Mouse (Mus musculus) fat pad, adult 2 months (tissue): ENCODE measurements around the gene Nelfcd.

Experiments used
- DNase-seq: peaks from one replicate; pipeline ENCODE4 v3.0.0-alpha.2; 2011; ENCODE audit warnings: low read depth, low spot score; ENCODE audit errors: extremely low read depth

Nelfcd gene

GRCm38 (mm10) chr2:174472407-174472806 is 56.8 kb downstream of the Nelfcd start:
- DNase-seq = no peak

DNA sequence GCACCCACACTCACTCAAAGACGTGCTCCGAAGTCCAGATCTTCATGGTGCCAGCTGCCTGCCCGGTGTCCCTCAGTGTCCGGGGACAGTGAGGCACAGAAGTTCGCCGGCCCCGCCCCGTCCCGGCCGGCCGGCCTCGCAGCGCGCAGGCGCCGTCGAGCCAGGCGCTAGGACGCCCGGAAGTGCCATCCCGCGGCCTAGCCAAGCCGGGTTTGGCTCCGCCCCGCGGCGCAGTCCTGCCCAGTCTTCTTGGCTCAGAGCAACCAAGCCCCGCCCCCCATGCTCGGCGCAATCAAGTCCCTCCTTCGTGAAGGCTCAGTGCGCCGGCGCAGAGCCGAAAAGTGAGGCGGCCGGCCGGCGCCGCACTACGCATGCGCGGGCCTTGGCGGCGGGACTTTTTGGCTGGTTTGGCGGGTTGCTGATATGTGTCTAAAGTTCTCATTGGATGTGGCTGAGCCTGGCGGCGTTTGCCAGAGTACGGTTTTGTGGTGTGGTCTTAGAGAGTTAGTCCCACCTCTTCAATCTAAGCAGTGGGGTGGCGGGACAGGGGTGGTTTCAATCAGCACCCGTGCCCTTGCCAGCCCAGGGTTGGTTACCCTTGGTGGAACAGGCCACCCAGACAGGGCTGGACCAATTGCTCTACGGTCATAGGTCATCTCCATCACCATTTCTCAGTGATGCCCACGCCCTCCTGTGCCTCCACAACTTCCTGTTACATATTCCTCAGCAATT is 57.4 kb downstream of the Nelfcd start, which contains the start of gene Prelid3b:
Prelid3b (minus strand) TSS at position 264 of the 732 bp plus-strand sequence.
- peak; percentile 76 for DNase-seq

DNA sequence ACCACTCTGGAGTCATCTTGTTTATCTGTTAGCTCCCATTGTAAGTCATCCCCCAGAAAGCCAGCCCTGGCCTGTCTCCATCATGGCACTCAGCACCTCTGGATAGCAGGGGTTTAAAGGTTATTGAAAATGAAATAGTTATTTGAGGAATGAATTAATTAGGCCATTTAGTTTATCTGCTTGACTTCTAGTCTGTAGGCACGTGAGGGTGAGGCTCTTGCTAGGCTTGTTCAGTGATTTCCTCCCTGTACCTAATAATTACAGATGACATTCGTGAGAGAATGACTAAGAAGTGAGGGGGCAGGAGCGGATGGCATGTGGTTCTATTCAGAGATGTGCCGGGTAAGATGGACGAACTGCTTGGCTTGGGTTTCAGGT is 57.9 kb downstream of the Nelfcd start:
- DNase-seq = no peak
